Mouse (Mus musculus) liver, embryonic 14.5 days (tissue): ENCODE measurements around the gene Rfx2.

Experiments
- CTCF ChIP-seq: IDR thresholded peaks from 2 replicates; pipeline ENCODE4 v1.5.1; 2016; ENCODE audit warnings: antibody characterized with exemption, low read depth, control low read depth
- EP300 ChIP-seq: IDR thresholded peaks from 2 replicates; pipeline ENCODE4 v1.6.1; 2016; ENCODE audit warnings: antibody characterized with exemption, low read depth

DNA sequence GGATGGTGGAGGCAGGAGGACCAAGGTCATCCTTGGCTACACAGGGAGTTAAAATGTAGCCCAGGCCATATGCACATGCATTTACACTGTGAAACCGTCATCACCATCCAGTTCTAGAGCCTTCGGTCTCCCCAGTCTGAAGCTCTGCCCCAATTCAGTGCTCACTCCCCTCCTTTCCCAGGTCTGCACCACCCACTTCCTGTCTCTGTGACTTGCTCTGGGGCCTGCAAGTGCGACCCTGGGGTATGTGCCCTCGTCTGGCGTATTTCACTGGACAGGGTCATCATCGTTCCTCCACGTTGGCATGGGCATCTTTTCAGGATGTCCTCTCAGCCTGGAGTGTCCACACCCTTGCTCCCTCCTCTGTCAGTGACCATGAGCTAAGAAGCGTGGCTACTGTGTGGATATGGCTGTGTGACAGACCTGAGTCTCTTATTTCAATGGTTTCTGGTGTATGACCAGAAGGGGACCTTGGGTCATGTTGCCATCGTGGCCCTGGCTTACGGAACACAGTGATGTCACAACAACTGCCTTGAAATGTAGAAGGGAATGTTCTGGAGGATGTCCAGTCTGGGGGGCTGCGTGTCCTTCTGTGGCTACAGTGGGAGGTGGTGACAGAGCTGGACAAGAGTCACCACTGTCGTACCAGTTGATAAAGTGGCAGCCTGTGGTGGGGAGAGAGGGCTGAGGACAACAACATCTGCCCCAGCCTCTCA, 44.3 kb upstream of the Rfx2 start, which contains the start of gene 1700061G19Rik:
- TF ChIP-seq CTCF: no peak
- no peak for TF ChIP-seq EP300
